Mouse (Mus musculus) forebrain, postnatal 0 days (tissue): ENCODE measurements around the gene Ror2. TPM values are rescaled to one million over a fixed set of nuclear protein-coding genes. Genes with fewer than 3 reads are reported as not detected.

Experiments used
- ATAC-seq: fragments of 200-750 bp; cut with Nextera tagmentation; 2 replicates; pipeline ENCODE4 v1.8.0; 2017; ENCODE audit warnings: mild to moderate bottlenecking, moderate library complexity
- DNase-seq: peaks from one replicate; pipeline ENCODE4 v3.0.0-alpha.2; 2015
- H3K27ac ChIP-seq: fragments of 300-500 bp; sonication (generic); 2 replicates; pipeline ENCODE4 v1.5.1; 2014; ENCODE audit warnings: low read depth, mild to moderate bottlenecking, antibody characterized with exemption, low read length, moderate library complexity, mixed read lengths
- H3K27me3 ChIP-seq: fragments of 300-500 bp; sonication (generic); 2 replicates; pipeline ENCODE4 v1.6.1; 2014; ENCODE audit warnings: mild to moderate bottlenecking, low read length, mixed read lengths; ENCODE audit not compliant: insufficient read depth
- H3K36me3 ChIP-seq: fragments of 300-500 bp; sonication (generic); 2 replicates; pipeline ENCODE4 v1.6.1; 2014; ENCODE audit warnings: mild to moderate bottlenecking, moderate library complexity; ENCODE audit not compliant: insufficient read depth
- H3K4me1 ChIP-seq: fragments of 300-500 bp; sonication (generic); 2 replicates; pipeline ENCODE4 v1.6.1; 2014; ENCODE audit warnings: antibody characterized with exemption; ENCODE audit not compliant: insufficient read depth
- H3K4me2 ChIP-seq: fragments of 300-500 bp; sonication (generic); 2 replicates; pipeline ENCODE4 v1.6.1; 2014; ENCODE audit warnings: low read depth, mild to moderate bottlenecking, moderate library complexity
- H3K4me3 ChIP-seq: fragments of 300-500 bp; sonication (generic); 2 replicates; pipeline ENCODE4 v1.5.1; 2014; ENCODE audit warnings: low read depth, low read length, mixed read lengths
- H3K9ac ChIP-seq: fragments of 300-500 bp; sonication (generic); 2 replicates; pipeline ENCODE4 v1.6.1; 2014; ENCODE audit warnings: mild to moderate bottlenecking
- H3K9me3 ChIP-seq: fragments of 300-500 bp; sonication (generic); 2 replicates; pipeline ENCODE4 v1.6.1; 2016; ENCODE audit warnings: low read length
- CTCF ChIP-seq: sonication (generic); IDR thresholded peaks from 2 replicates; pipeline ENCODE4 v1.5.1; 2016; ENCODE audit warnings: antibody characterized with exemption, control low read depth, low read depth
- WGBS: fragments of 180-500 bp; shearing (Covaris S2); extraction: QIAGEN DNeasy Blood & Tissue Kit; methylation state at CpG from one replicate; pipeline ENCODE4 v1.1.7; 2014; 5-methylcytosine and 5-hydroxymethylcytosine counted together
- polyA plus RNA-seq: library from polyadenylated mRNA; unstranded; fragments of >200 nt; fragmentation: Nextera tagmentation; extraction: Ambion mirVana; gene quantifications from 2 replicates; pipeline ENCODE4 v1.2.1, GENCODE M21; 2015
- total RNA-seq: library from RNA; depleted of rRNA; stranded (reverse); fragments of >200 nt; gene quantifications from 2 replicates; pipeline ENCODE4 v1.2.3, GENCODE M21; 2014; rRNA removed

Ror2 gene
- total RNA-seq = 2.5 and 5.3 TPM in 2 replicates
- 1.8 and 2.4 TPM in 2 replicates for polyA plus RNA-seq

GRCm38 (mm10) chr13:53285756-53286361, at the start of gene Ror2:
Ror2 (minus strand) TSS chr13:53286124.
- no peaks in the 10 kb centered on the region for H3K9me3 ChIP-seq
- H3K9ac ChIP-seq = peak within 1 kb of the TSS; percentile 53
- peaks cover 3% of the 10 kb centered on the region; the same call in 1 of the 2 replicates for H3K4me1 ChIP-seq
- peak within 1 kb of the TSS; percentile 46 for H3K4me3 ChIP-seq
- WGBS = 2% methylated on average over 62 of the region's 68 CpGs
- H3K4me2 ChIP-seq = peak within 1 kb of the TSS; percentile 81
- TF ChIP-seq CTCF = peak; percentile 61
- DNase-seq (peak; percentile 64), ATAC-seq (peak; percentile 82)
- H3K36me3 ChIP-seq = no peaks in the 10 kb centered on the region
- H3K27ac ChIP-seq = no peak within 1 kb of the TSS
- H3K27me3 ChIP-seq = peaks cover 11% of the 10 kb centered on the region; the same call in 1 of the 2 replicates

DNA sequence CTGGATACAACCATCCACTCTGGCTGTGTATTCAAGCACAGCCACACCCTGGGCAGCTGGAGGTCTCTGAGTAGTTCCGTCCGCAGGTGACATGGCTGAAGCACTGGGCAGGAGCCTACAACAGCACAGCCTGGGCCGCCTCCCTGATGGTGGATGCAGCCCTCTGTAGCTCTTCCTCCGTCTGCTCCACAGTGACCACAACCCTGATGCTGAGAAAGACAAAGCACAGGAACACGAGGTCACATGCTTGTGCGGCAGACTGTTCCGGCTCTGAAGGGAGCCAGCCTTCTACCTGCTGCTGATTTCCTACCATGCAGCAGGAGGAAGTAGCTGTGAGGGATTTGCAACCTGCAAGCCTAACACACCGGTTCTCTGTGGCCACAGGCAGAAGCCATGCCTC, 47.8 kb upstream of the Ror2 start:
- no peak for TF ChIP-seq CTCF
- no peaks in the 10 kb centered on the region for H3K4me1 ChIP-seq
- no peak overlapping the region for H3K4me3 ChIP-seq
- DNase-seq (no peak), ATAC-seq (no peak)
- no peak overlapping the region for H3K4me2 ChIP-seq
- 88% methylated on average over 8 of the region's 8 CpGs for WGBS
- H3K36me3 ChIP-seq = peaks cover 56% of the 10 kb centered on the region
- no peak overlapping the region for H3K27ac ChIP-seq
- no peak overlapping the region for H3K9ac ChIP-seq
- no peaks in the 10 kb centered on the region for H3K9me3 ChIP-seq
- H3K27me3 ChIP-seq = no peaks in the 10 kb centered on the region

DNA sequence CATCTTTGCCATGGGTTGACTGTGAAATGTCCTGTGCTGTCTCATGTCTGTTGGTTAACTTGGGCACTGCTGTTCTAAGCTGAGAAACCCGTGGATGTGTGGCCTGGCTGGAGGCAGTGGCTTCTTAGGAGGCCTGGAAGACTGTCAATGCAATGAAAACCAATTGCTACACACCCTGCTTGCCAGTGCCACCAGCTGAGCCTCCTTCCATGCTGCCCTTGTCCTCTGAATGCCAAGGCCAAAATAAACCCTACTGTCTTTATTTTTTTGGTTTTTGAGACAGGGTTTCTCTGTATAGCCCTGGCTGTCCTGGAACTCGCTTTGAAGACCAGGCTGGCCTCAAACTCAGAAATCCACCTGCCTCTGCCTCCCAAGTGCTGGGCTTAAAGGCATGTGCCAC, 44.3 kb upstream of the Ror2 start:
- no peak overlapping the region for H3K4me2 ChIP-seq
- no peaks in the 10 kb centered on the region for H3K4me1 ChIP-seq
- no peak overlapping the region for H3K27ac ChIP-seq
- H3K9me3 ChIP-seq = 0 out of 2 replicates have a peak, but pooled peaks cover 4% of the 10 kb centered on the region
- WGBS = 81% methylated on average over 2 of the region's 2 CpGs
- H3K36me3 ChIP-seq = peaks cover 26% of the 10 kb centered on the region
- ATAC-seq (no peak), DNase-seq (no peak)
- no peak overlapping the region for H3K9ac ChIP-seq
- H3K4me3 ChIP-seq = no peak overlapping the region
- H3K27me3 ChIP-seq = no peaks in the 10 kb centered on the region
- TF ChIP-seq CTCF = no peak

GRCm38 (mm10) chr13:53325531-53325930, 39.6 kb upstream of the Ror2 start:
- WGBS = 93% methylated on average over 1 of the region's 1 CpGs
- peak; percentile 29 for DNase-seq

GRCm38 (mm10) chr13:53323661-53324060, 37.7 kb upstream of the Ror2 start:
- Histone ChIP-seq H3K9me3 (0 out of 2 replicates have a peak, but pooled peaks cover 4% of the 10 kb centered on the region), H3K27me3 (no peaks in the 10 kb centered on the region), H3K4me2 (no peak overlapping the region), H3K9ac (no peak overlapping the region), H3K36me3 (no peaks in the 10 kb centered on the region), H3K4me1 (no peaks in the 10 kb centered on the region), H3K4me3 (no peak overlapping the region), H3K27ac (no peak overlapping the region)
- DNase-seq = no peak
- WGBS = 77% methylated on average over 2 of the region's 2 CpGs
- TF ChIP-seq CTCF = no peak
- ATAC-seq = no peak

More at GRCm38 (mm10) chr13:53325531-53325930, 39.6 kb upstream of the Ror2 start:
- Histone ChIP-seq H3K9ac (no peak overlapping the region), H3K9me3 (0 out of 2 replicates have a peak, but pooled peaks cover 4% of the 10 kb centered on the region), H3K4me3 (no peak overlapping the region), H3K4me1 (no peaks in the 10 kb centered on the region), H3K4me2 (no peak overlapping the region), H3K36me3 (no peaks in the 10 kb centered on the region), H3K27me3 (no peaks in the 10 kb centered on the region), H3K27ac (no peak overlapping the region)
- no peak for ATAC-seq
- no peak for TF ChIP-seq CTCF

DNA sequence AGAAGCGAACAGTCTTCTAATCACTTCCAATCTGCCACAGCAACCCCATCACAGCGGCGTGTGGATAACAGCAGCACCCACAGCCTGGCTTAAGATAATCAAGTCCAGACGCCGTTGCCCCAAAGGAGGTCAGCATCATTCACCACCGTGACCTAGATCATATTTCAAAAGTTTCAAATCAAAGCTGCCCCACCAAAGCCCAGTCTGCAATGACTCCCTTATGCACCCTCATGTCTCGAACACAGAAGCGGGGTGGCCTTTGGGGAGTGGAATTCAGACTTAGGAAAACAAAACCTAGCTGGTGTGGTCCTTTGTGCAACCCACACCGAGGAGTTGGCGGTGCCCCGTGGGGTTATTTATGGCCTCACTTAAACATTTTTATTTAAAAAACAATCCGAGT, 35.0 kb upstream of the Ror2 start:
- Histone ChIP-seq H3K27me3 (no peaks in the 10 kb centered on the region), H3K27ac (no peak overlapping the region), H3K9me3 (0 out of 2 replicates have a peak, but pooled peaks cover 4% of the 10 kb centered on the region), H3K4me1 (no peaks in the 10 kb centered on the region), H3K9ac (no peak overlapping the region), H3K4me3 (no peak overlapping the region), H3K36me3 (no peaks in the 10 kb centered on the region), H3K4me2 (no peak overlapping the region)
- DNase-seq = no peak
- no peak for ATAC-seq
- TF ChIP-seq CTCF = no peak
- WGBS = 88% methylated on average over 12 of the region's 12 CpGs

- ATAC-seq (no peak), DNase-seq (no peak)
- WGBS = 71% methylated on average over 11 of the region's 11 CpGs
- H3K36me3 ChIP-seq = no peaks in the 10 kb centered on the region
- H3K9ac ChIP-seq = no peak overlapping the region
- TF ChIP-seq CTCF = no peak
- no peak overlapping the region for H3K4me3 ChIP-seq
- no peak overlapping the region for H3K27ac ChIP-seq
- H3K4me1 ChIP-seq = no peaks in the 10 kb centered on the region
- no peaks in the 10 kb centered on the region for H3K27me3 ChIP-seq
- no peak overlapping the region for H3K4me2 ChIP-seq
- H3K9me3 ChIP-seq = no peaks in the 10 kb centered on the region
These were observed 30.8 kb upstream of the Ror2 start for GRCm38 (mm10) chr13:53316515-53317295.
